Mouse (Mus musculus): ENCODE data around the gene Tnni1. TPM values are rescaled to one million over a fixed set of nuclear protein-coding genes. Genes with fewer than 3 reads are reported as not detected.

Tnni1 gene
- polyA plus RNA-seq, 1 experiment = 2.1 TPM

DNA sequence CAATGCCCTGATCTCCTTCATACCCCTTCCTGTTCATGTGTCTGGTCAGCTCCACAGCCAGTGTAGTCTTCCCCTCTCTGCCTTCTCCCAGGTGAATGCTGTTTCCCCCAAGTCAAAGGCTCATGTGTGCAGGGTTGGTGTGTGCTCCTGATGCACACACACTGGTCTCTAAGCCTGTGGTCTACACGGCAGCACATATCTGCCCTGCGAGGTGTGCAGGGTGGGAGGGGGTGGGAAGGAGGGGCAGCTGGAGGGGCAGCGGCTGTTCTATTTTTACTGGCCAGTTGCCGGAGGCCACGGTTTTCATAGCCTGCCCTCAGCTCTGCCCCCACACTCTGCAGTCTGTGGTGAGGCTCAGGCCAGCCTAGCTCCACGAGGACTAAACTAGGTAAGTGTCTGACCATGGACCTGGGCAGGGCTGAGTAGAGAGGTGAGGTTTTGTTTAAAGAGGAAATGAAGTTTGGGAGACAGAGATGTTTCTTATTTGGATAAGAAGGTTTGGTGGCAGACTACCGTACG lies 19.9 kb downstream of the Tnni1 start:
- Histone ChIP-seq H3K4me1 (replicated peaks; ENCODE audit: control insufficient read depth, insufficient read depth, low read length) (peaks cover 7% of the 10 kb centered on the region), H3K27me3 (ENCODE audit: control insufficient read depth, insufficient read depth, low read length) (no peaks in the 10 kb centered on the region), H3K36me3 (ENCODE audit: control insufficient read depth, insufficient read depth, low read length) (no peaks in the 10 kb centered on the region), H3K27ac (ENCODE audit: control insufficient read depth, insufficient read depth, low read length) (no peak overlapping the region), H3K4me3 (ENCODE audit: control insufficient read depth, insufficient read depth, low read length) (no peak overlapping the region)
- no peak for DNase-seq
- 67% methylated on average over 8 of the region's 8 CpGs for WGBS
- no peak for TF ChIP-seq POLR2A (IDR thresholded peaks at IDR 0.05; ENCODE audit: control insufficient read depth, extremely low read depth, insufficient read depth, low read length, poor library complexity)
- no peak for TF ChIP-seq CTCF (IDR thresholded peaks at IDR 0.05; ENCODE audit: borderline replicate concordance, control insufficient read depth, extremely low read depth, insufficient read depth, low read length, poor library complexity)

DNA sequence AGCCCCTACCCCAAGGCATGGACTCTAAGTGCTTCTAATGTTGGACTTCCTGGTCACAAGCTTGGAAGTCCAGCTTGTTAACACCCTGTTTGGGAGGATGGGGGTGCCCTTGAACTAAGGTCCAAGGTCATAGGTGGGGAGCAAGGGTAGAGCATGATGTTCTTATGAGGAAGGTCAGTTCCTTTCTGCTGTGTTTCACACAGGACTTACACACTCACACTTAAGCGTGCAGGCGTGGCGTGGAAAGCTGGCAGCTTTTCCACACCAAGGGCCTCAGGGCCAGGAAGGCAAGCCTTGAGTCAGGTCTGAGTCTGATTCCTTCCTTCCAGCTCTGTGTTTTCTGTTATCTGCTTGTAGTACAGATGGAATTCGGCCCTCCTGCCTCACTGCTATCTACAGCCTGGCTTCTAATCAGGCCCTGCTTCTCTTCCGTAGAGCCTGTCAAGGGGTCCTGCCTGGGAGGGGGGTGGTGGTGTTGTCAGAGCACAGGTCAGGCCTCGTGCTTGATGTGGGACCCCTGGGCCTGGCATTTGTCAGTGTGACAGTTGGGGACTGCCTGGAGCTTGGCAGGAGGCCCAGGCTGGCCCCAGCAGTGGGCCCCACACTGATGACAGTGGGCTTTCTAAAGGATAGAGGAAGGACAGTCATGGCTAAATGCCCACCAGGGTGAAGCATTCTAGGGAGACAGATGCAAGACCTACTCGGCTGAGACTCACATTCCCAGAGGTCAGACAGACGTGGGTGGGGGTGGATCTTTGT lies 21.1 kb downstream of the Tnni1 start:
- no peak overlapping the region for H3K27ac ChIP-seq (ENCODE audit: control insufficient read depth, insufficient read depth, low read length)
- H3K36me3 ChIP-seq (ENCODE audit: control insufficient read depth, insufficient read depth, low read length) = no peaks in the 10 kb centered on the region
- no peak for DNase-seq
- H3K4me1 ChIP-seq (replicated peaks; ENCODE audit: control insufficient read depth, insufficient read depth, low read length) = peaks cover 7% of the 10 kb centered on the region
- TF ChIP-seq CTCF (IDR thresholded peaks at IDR 0.05; ENCODE audit: borderline replicate concordance, control insufficient read depth, extremely low read depth, insufficient read depth, low read length, poor library complexity) (no peak), POLR2A (IDR thresholded peaks at IDR 0.05; ENCODE audit: control insufficient read depth, extremely low read depth, insufficient read depth, low read length, poor library complexity) (no peak)
- 90% methylated on average over 8 of the region's 8 CpGs for WGBS
- H3K4me3 ChIP-seq (ENCODE audit: control insufficient read depth, insufficient read depth, low read length) = no peak overlapping the region
- H3K27me3 ChIP-seq (ENCODE audit: control insufficient read depth, insufficient read depth, low read length) = no peaks in the 10 kb centered on the region

DNA sequence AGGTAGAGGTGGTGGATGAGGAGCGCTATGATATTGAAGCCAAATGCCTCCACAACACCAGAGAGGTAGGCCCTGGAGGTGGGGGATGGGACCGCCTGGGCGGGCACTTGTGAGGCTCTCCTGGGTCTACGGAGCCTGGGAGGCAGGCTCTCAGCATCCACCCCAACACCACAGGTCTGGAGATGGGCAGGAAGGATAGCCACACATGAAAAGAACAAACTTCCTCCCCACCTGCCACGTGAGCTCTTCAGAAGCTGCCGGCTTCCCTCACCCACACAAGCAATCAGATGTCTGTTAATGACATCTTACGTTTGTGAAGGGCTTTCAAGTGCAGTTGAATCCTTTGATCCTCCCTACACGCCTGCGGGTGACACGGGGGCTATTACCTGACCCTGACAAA lies 28.3 kb downstream of the Tnni1 start:
- H3K4me3 ChIP-seq (ENCODE audit: control insufficient read depth, insufficient read depth, low read length) = no peak overlapping the region
- TF ChIP-seq POLR2A (IDR thresholded peaks at IDR 0.05; ENCODE audit: control insufficient read depth, extremely low read depth, insufficient read depth, low read length, poor library complexity) = no peak
- TF ChIP-seq CTCF (IDR thresholded peaks at IDR 0.05; ENCODE audit: borderline replicate concordance, control insufficient read depth, extremely low read depth, insufficient read depth, low read length, poor library complexity) = no peak
- H3K4me1 ChIP-seq (replicated peaks; ENCODE audit: control insufficient read depth, insufficient read depth, low read length) = peaks cover 35% of the 10 kb centered on the region
- DNase-seq = peak; percentile 48
- WGBS = 10% methylated on average over 10 of the region's 10 CpGs
- no peaks in the 10 kb centered on the region for H3K36me3 ChIP-seq (ENCODE audit: control insufficient read depth, insufficient read depth, low read length)
- H3K27ac ChIP-seq (ENCODE audit: control insufficient read depth, insufficient read depth, low read length) = no peak overlapping the region
- no peaks in the 10 kb centered on the region for H3K27me3 ChIP-seq (ENCODE audit: control insufficient read depth, insufficient read depth, low read length)

DNA sequence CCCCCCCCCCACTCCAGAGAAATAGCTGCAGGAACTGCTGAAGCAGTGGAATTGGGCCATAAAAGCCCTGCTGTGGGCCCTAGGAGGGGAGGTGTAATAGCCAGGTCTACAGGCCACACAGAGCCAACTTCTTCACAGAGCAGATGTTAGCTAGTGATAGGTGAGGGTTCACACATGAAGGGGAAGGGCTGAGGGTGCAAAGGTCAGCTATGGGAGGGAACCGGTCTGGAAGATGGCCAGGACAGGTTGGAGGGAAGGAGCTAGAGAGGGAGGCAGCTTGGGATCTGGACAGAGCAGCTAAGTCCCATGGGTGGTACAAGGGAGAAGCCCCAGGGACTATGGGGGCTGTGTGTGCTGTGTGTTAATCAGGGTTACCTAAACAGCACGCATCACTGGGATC lies 30.9 kb downstream of the Tnni1 start:
- Histone ChIP-seq H3K4me3 (ENCODE audit: control insufficient read depth, insufficient read depth, low read length) (no peak overlapping the region), H3K27ac (ENCODE audit: control insufficient read depth, insufficient read depth, low read length) (no peak overlapping the region), H3K4me1 (replicated peaks; ENCODE audit: control insufficient read depth, insufficient read depth, low read length) (peaks cover 55% of the 10 kb centered on the region), H3K36me3 (ENCODE audit: control insufficient read depth, insufficient read depth, low read length) (no peaks in the 10 kb centered on the region), H3K27me3 (ENCODE audit: control insufficient read depth, insufficient read depth, low read length) (no peaks in the 10 kb centered on the region)
- TF ChIP-seq CTCF (IDR thresholded peaks at IDR 0.05; ENCODE audit: borderline replicate concordance, control insufficient read depth, extremely low read depth, insufficient read depth, low read length, poor library complexity) = no peak
- TF ChIP-seq POLR2A (IDR thresholded peaks at IDR 0.05; ENCODE audit: control insufficient read depth, extremely low read depth, insufficient read depth, low read length, poor library complexity) = no peak
- WGBS = 92% methylated on average over 2 of the region's 2 CpGs
- DNase-seq = no peak

DNA sequence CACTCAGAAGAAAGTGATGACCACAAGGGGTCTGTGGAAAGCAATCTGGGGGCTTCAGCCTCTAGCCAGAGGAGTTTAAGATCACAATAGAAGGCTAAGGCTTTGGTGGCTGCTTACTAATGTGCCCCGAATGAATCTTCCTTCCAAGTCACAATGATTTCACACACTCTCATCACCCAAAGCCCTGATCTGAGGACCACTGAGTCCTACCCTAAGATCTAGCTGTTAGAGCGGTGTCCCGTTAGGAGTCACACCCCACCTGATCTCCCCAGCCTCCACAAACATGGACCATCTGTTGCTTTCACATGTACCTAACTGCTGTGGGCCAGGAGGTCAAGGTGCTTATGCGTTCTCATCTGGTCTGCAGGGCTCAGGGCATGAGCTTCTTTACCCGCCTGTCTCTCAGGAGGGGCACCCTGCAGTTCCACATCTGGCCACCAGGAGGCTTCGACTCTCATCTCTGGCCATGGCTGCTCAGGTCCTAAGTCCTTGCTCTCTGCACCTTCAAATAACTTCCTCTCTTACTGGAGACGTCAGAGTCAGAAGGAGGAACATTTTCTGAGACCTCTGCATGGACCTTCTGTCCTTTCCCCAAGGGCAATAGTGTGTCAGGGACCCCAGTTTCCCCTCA lies 31.9 kb downstream of the Tnni1 start:
- Histone ChIP-seq H3K27ac (ENCODE audit: control insufficient read depth, insufficient read depth, low read length) (no peak overlapping the region), H3K27me3 (ENCODE audit: control insufficient read depth, insufficient read depth, low read length) (no peaks in the 10 kb centered on the region), H3K36me3 (ENCODE audit: control insufficient read depth, insufficient read depth, low read length) (no peaks in the 10 kb centered on the region), H3K4me1 (replicated peaks; ENCODE audit: control insufficient read depth, insufficient read depth, low read length) (peaks cover 51% of the 10 kb centered on the region), H3K4me3 (ENCODE audit: control insufficient read depth, insufficient read depth, low read length) (no peak overlapping the region)
- peak; percentile 90 for DNase-seq
- WGBS = 39% methylated on average over 7 of the region's 7 CpGs
- TF ChIP-seq CTCF (IDR thresholded peaks at IDR 0.05; ENCODE audit: borderline replicate concordance, control insufficient read depth, extremely low read depth, insufficient read depth, low read length, poor library complexity) (peak; percentile 96), POLR2A (IDR thresholded peaks at IDR 0.05; ENCODE audit: control insufficient read depth, extremely low read depth, insufficient read depth, low read length, poor library complexity) (no peak)

DNA sequence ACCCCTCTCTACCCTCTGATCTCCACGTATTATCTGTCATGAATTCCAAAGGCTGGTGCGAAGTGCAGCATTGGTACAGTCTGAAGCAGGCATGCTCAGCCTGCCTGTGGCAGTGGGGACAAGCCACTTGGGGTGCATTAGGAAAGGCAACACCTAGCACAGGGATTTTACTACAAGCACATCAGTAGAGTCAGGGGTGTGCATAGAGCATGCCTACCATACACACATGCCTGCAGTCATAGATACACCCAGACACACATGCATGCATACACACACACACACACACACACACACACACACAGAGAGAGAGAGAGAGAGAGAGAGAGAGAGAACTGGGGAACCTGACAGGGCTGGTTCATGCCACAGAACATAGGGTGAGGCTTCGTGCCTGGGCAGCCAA lies 33.0 kb downstream of the Tnni1 start:
- no peak overlapping the region for H3K4me3 ChIP-seq (ENCODE audit: control insufficient read depth, insufficient read depth, low read length)
- H3K4me1 ChIP-seq (replicated peaks; ENCODE audit: control insufficient read depth, insufficient read depth, low read length) = peaks cover 52% of the 10 kb centered on the region
- H3K27me3 ChIP-seq (ENCODE audit: control insufficient read depth, insufficient read depth, low read length) = no peaks in the 10 kb centered on the region
- no peaks in the 10 kb centered on the region for H3K36me3 ChIP-seq (ENCODE audit: control insufficient read depth, insufficient read depth, low read length)
- TF ChIP-seq CTCF (IDR thresholded peaks at IDR 0.05; ENCODE audit: borderline replicate concordance, control insufficient read depth, extremely low read depth, insufficient read depth, low read length, poor library complexity) (no peak), POLR2A (IDR thresholded peaks at IDR 0.05; ENCODE audit: control insufficient read depth, extremely low read depth, insufficient read depth, low read length, poor library complexity) (no peak)
- WGBS = 73% methylated on average over 3 of the region's 3 CpGs
- no peak overlapping the region for H3K27ac ChIP-seq (ENCODE audit: control insufficient read depth, insufficient read depth, low read length)
- DNase-seq = no peak

Measured in thymus, adult 2 months (tissue).